Mouse (Mus musculus): ENCODE measurements at regions not wholly inside any gene's neighbourhood (a gene's known extent, or its start where the extent isn't known, plus 50 kb on each side); places are given as distances from the start of the nearest gene placed in this dataset.

- TF ChIP-seq ZC3H11A (IDR thresholded peaks at IDR 0.05; ENCODE audit: borderline replicate concordance, low read depth, low read length) (no peak), ZNF384 (IDR thresholded peaks at IDR 0.05; ENCODE audit: low read depth, low read length) (no peak), MAFK (IDR thresholded peaks at IDR 0.05; ENCODE audit: insufficient read depth, low read depth, low read length) (no peak), HCFC1 (IDR thresholded peaks at IDR 0.05; ENCODE audit: borderline replicate concordance, insufficient read depth, low read length) (no peak)
- Histone ChIP-seq H3K4me1 (ENCODE audit: control insufficient read depth in 2 of 2, insufficient read depth in 2 of 2, low read length in 2 of 2, poor library complexity in 1 of 2) (no peaks in the 10 kb centered on the region), H3K9me3 (ENCODE audit: control insufficient read depth, insufficient read depth, low read depth, low read length) (no peaks in the 10 kb centered on the region), H3K9ac (ENCODE audit: insufficient read depth, low read depth, low read length, poor library complexity, severe bottlenecking) (no peak overlapping the region), H3K36me3 (ENCODE audit: control insufficient read depth, insufficient read depth, low read length, poor library complexity, severe bottlenecking) (no peaks in the 10 kb centered on the region), H3K27ac (ENCODE audit: insufficient read depth, low read depth, low read length, poor library complexity, severe bottlenecking) (no peak overlapping the region), H3K4me3 (ENCODE audit: insufficient read depth in 1 of 2, low read depth in 1 of 2, low read length in 2 of 2, poor library complexity in 1 of 2, severe bottlenecking in 1 of 2) (no peak overlapping the region)
- in situ Hi-C loops (cut with MboI; ENCODE audit: low sequenced_read_pairs in 2 of 2, unreplicated experiment in 2 of 2): no loop called here
- DNase-seq (ENCODE audit: low read depth, low spot score): no peak
Observed at GRCm38 (mm10) chr12:68599016-68599616, 559.9 kb downstream of the Rps29 start.

- Histone ChIP-seq H3K36me3 (ENCODE audit: control insufficient read depth, insufficient read depth, low read length, poor library complexity, severe bottlenecking) (no peaks in the 10 kb centered on the region), H3K27ac (ENCODE audit: insufficient read depth, low read depth, low read length, poor library complexity, severe bottlenecking) (no peak overlapping the region), H3K9me3 (ENCODE audit: control insufficient read depth, insufficient read depth, low read depth, low read length) (no peaks in the 10 kb centered on the region), H3K4me3 (ENCODE audit: insufficient read depth in 1 of 2, low read depth in 1 of 2, low read length in 2 of 2, poor library complexity in 1 of 2, severe bottlenecking in 1 of 2) (no peak overlapping the region), H3K9ac (ENCODE audit: insufficient read depth, low read depth, low read length, poor library complexity, severe bottlenecking) (no peak overlapping the region), H3K4me1 (ENCODE audit: control insufficient read depth in 2 of 2, insufficient read depth in 2 of 2, low read length in 2 of 2, poor library complexity in 1 of 2) (no peaks in the 10 kb centered on the region)
- in situ Hi-C loops (cut with MboI; ENCODE audit: low sequenced_read_pairs in 2 of 2, unreplicated experiment in 2 of 2): no loop called here
- no peak for DNase-seq (ENCODE audit: low read depth, low spot score)
- TF ChIP-seq ZNF384 (IDR thresholded peaks at IDR 0.05; ENCODE audit: low read depth, low read length) (no peak), MAFK (IDR thresholded peaks at IDR 0.05; ENCODE audit: insufficient read depth, low read depth, low read length) (no peak), HCFC1 (IDR thresholded peaks at IDR 0.05; ENCODE audit: borderline replicate concordance, insufficient read depth, low read length) (no peak), ZC3H11A (IDR thresholded peaks at IDR 0.05; ENCODE audit: borderline replicate concordance, low read depth, low read length) (no peak), CHD2 (IDR thresholded peaks at IDR 0.05; ENCODE audit: low read depth, low read length) (no peak)
Observed at GRCm38 (mm10) chr12:68585524-68585872, 573.5 kb downstream of the Rps29 start.

GRCm38 (mm10) chr12:68584786-68585523, 574.0 kb downstream of the Rps29 start:
- Histone ChIP-seq H3K36me3 (ENCODE audit: control insufficient read depth, insufficient read depth, low read length, poor library complexity, severe bottlenecking) (no peaks in the 10 kb centered on the region), H3K9ac (ENCODE audit: insufficient read depth, low read depth, low read length, poor library complexity, severe bottlenecking) (no peak overlapping the region), H3K27ac (ENCODE audit: insufficient read depth, low read depth, low read length, poor library complexity, severe bottlenecking) (no peak overlapping the region), H3K9me3 (ENCODE audit: control insufficient read depth, insufficient read depth, low read depth, low read length) (no peaks in the 10 kb centered on the region), H3K4me3 (ENCODE audit: insufficient read depth in 1 of 2, low read depth in 1 of 2, low read length in 2 of 2, poor library complexity in 1 of 2, severe bottlenecking in 1 of 2) (no peak overlapping the region), H3K4me1 (ENCODE audit: control insufficient read depth in 2 of 2, insufficient read depth in 2 of 2, low read length in 2 of 2, poor library complexity in 1 of 2) (peaks cover 0 to under 1% of the 10 kb centered on the region in 2 experiments; a peak in 1 of 4 replicates)
- TF ChIP-seq ZNF384 (IDR thresholded peaks at IDR 0.05; ENCODE audit: low read depth, low read length): no peak
- TF ChIP-seq MAFK (IDR thresholded peaks at IDR 0.05; ENCODE audit: insufficient read depth, low read depth, low read length): no peak
- in situ Hi-C loops (cut with MboI; ENCODE audit: low sequenced_read_pairs in 2 of 2, unreplicated experiment in 2 of 2): no loop called here
- no peak for DNase-seq (ENCODE audit: low read depth, low spot score)

GRCm38 (mm10) chr12:68579909-68580308, 579.1 kb downstream of the Rps29 start:
- H3K36me3 ChIP-seq (ENCODE audit: control insufficient read depth, insufficient read depth, low read length, poor library complexity, severe bottlenecking): no peaks in the 10 kb centered on the region
- TF ChIP-seq ZC3H11A (IDR thresholded peaks at IDR 0.05; ENCODE audit: borderline replicate concordance, low read depth, low read length): no peak
- TF ChIP-seq CHD2 (IDR thresholded peaks at IDR 0.05; ENCODE audit: low read depth, low read length): no peak
- no peak for TF ChIP-seq MAFK (IDR thresholded peaks at IDR 0.05; ENCODE audit: insufficient read depth, low read depth, low read length)
- no peak for TF ChIP-seq HCFC1 (IDR thresholded peaks at IDR 0.05; ENCODE audit: borderline replicate concordance, insufficient read depth, low read length)
- no peak for TF ChIP-seq ZNF384 (IDR thresholded peaks at IDR 0.05; ENCODE audit: low read depth, low read length)
- no peak overlapping the region for H3K9ac ChIP-seq (ENCODE audit: insufficient read depth, low read depth, low read length, poor library complexity, severe bottlenecking)
- H3K9me3 ChIP-seq (ENCODE audit: control insufficient read depth, insufficient read depth, low read depth, low read length): no peaks in the 10 kb centered on the region
- H3K27ac ChIP-seq (ENCODE audit: insufficient read depth, low read depth, low read length, poor library complexity, severe bottlenecking): no peak overlapping the region
- H3K4me3 ChIP-seq (ENCODE audit: insufficient read depth in 1 of 2, low read depth in 1 of 2, low read length in 2 of 2, poor library complexity in 1 of 2, severe bottlenecking in 1 of 2): no peak overlapping the region
- in situ Hi-C loops (cut with MboI; ENCODE audit: low sequenced_read_pairs in 2 of 2, unreplicated experiment in 2 of 2): no loop called here
- H3K4me1 ChIP-seq (ENCODE audit: control insufficient read depth in 2 of 2, insufficient read depth in 2 of 2, low read length in 2 of 2, poor library complexity in 1 of 2): peaks cover 0 to 2% of the 10 kb centered on the region in 2 experiments; a peak in 1 of 4 replicates
- DNase-seq (ENCODE audit: low read depth, low spot score): no peak
